Mouse (Mus musculus) forebrain, embryonic 11.5 days (tissue): Measurements from ENCODE around the gene Iqcn. TPM values are rescaled to one million over a fixed set of nuclear protein-coding genes. Genes with fewer than 3 reads are reported as not detected.

Experiments used
- ATAC-seq: fragments of 200-750 bp; cut with Nextera tagmentation; replicated peaks from 2 replicates; pipeline ENCODE4 v1.8.0; 2017; ENCODE audit warnings: moderate TSS enrichment; ENCODE audit not compliant: low FRiP score
- DNase-seq: peaks from one replicate; pipeline ENCODE4 v3.0.0-alpha.2; 2017; ENCODE audit warnings: low spot score
- H3K27ac ChIP-seq: fragments of 300-500 bp; sonication (generic); 2 replicates; pipeline ENCODE4 v1.5.1; 2014; ENCODE audit warnings: low read depth, low read length
- H3K27me3 ChIP-seq: fragments of 300-500 bp; sonication (generic); 2 replicates; pipeline ENCODE4 v1.6.1; 2014; ENCODE audit warnings: mild to moderate bottlenecking, low read length, mixed read lengths; ENCODE audit not compliant: control insufficient read depth, insufficient read depth
- H3K36me3 ChIP-seq: fragments of 300-500 bp; sonication (generic); 2 replicates; pipeline ENCODE4 v1.6.1; 2014; ENCODE audit warnings: mild to moderate bottlenecking, low read length, moderate library complexity, mixed read lengths; ENCODE audit not compliant: control insufficient read depth, insufficient read depth
- H3K4me1 ChIP-seq: fragments of 300-500 bp; sonication (generic); replicated peaks from 2 replicates; pipeline ENCODE4 v1.6.1; 2014; ENCODE audit warnings: low read length, mixed read lengths; ENCODE audit not compliant: control insufficient read depth, insufficient read depth
- H3K4me2 ChIP-seq: fragments of 300-500 bp; sonication (generic); 2 replicates; pipeline ENCODE4 v1.6.1; 2014; ENCODE audit warnings: low read depth, mild to moderate bottlenecking, low read length, moderate library complexity, mixed read lengths; ENCODE audit not compliant: severe bottlenecking
- H3K4me3 ChIP-seq: fragments of 300-500 bp; sonication (generic); 2 replicates; pipeline ENCODE4 v1.5.1; 2014; ENCODE audit warnings: low read depth, low read length
- H3K9ac ChIP-seq: fragments of 300-500 bp; sonication (generic); 2 replicates; pipeline ENCODE4 v1.6.1; 2014; ENCODE audit warnings: low read length
- H3K9me3 ChIP-seq: fragments of 300-500 bp; sonication (generic); 2 replicates; pipeline ENCODE4 v1.6.1; 2016; ENCODE audit warnings: low read length, mixed read lengths; ENCODE audit not compliant: control insufficient read depth
- WGBS: fragments of 180-500 bp; shearing (Covaris S2); extraction: QIAGEN DNeasy Blood & Tissue Kit; methylation state at CpG from one replicate; pipeline ENCODE4 v1.1.7; 2014; 5-methylcytosine and 5-hydroxymethylcytosine counted together
- polyA plus RNA-seq: library from polyadenylated mRNA; unstranded; fragments of >200 nt; fragmentation: Nextera tagmentation; extraction: Ambion mirVana; gene quantifications from 2 replicates; pipeline ENCODE4 v1.2.1, GENCODE M21; 2014

Iqcn gene
- polyA plus RNA-seq, 1 experiment from 2014 or later: not detected

- peak overlapping the region; percentile 87 for H3K27ac ChIP-seq
- 81% methylated on average over 3 of the region's 3 CpGs for WGBS
- no peaks in the 10 kb centered on the region for H3K27me3 ChIP-seq
- ATAC-seq: 0 out of 2 replicates have a peak, but pooled peaks have one; percentile 9
- H3K9ac ChIP-seq: peak overlapping the region; percentile 75
- peak overlapping the region; percentile 63 for H3K4me3 ChIP-seq
- H3K4me2 ChIP-seq: peak overlapping the region; percentile 74
- H3K4me1 ChIP-seq: peaks cover 11% of the 10 kb centered on the region
- H3K9me3 ChIP-seq: no peaks in the 10 kb centered on the region
- DNase-seq: no peak
- H3K36me3 ChIP-seq: peaks cover 11% of the 10 kb centered on the region; the same call in 1 of the 2 replicates
These were observed 29.1 kb upstream of the Iqcn start for GRCm38 (mm10) chr8:70674109-70674508.

DNA sequence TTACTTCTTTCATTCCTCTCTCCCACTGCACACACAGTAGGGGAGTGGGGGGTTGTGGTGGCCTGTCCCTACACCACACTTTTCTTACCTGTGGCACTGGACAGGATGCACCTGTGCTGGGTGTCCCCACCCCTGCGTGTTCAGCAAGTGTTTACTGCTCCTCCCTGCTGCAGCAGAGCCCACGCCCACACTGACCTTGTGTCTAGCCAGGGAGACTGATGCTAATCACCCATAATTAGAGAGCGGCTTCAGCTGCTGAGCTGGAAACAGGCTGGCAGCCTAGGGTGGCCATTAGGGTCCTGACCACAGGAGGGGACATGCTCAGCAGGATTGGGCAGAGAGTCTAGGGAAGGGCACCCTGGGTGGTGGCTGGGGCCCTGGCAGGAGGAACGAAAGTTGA is 28.5 kb upstream of the Iqcn start:
- Histone ChIP-seq H3K9me3 (no peaks in the 10 kb centered on the region), H3K27me3 (no peaks in the 10 kb centered on the region), H3K36me3 (peaks cover 15% of the 10 kb centered on the region; the same call in 1 of the 2 replicates), H3K4me1 (peaks cover 11% of the 10 kb centered on the region), H3K4me2 (no peak overlapping the region), H3K27ac (no peak overlapping the region), H3K4me3 (no peak overlapping the region), H3K9ac (peak overlapping the region; percentile 75; the same call in 1 of the 2 replicates)
- ATAC-seq (no peak), DNase-seq (no peak)
- WGBS: 82% methylated on average over 4 of the region's 4 CpGs

GRCm38 (mm10) chr8:70675336-70675735 is 27.9 kb upstream of the Iqcn start:
- Histone ChIP-seq H3K4me3 (no peak overlapping the region), H3K36me3 (peaks cover 15% of the 10 kb centered on the region; the same call in 1 of the 2 replicates), H3K27me3 (no peaks in the 10 kb centered on the region), H3K9ac (no peak overlapping the region), H3K4me1 (peaks cover 11% of the 10 kb centered on the region), H3K27ac (no peak overlapping the region), H3K4me2 (no peak overlapping the region), H3K9me3 (no peaks in the 10 kb centered on the region)
- DNase-seq (no peak), ATAC-seq (no peak)
- 74% methylated on average over 1 of the region's 1 CpGs for WGBS

- Histone ChIP-seq H3K9ac (no peak overlapping the region), H3K27me3 (no peaks in the 10 kb centered on the region)
- 90% methylated on average over 15 of the region's 15 CpGs for WGBS
These were observed 25.7 kb upstream of the Iqcn start for GRCm38 (mm10) chr8:70677451-70678080.

GRCm38 (mm10) chr8:70678679-70679078 is 24.6 kb upstream of the Iqcn start:
- H3K4me1 ChIP-seq: peaks cover 13% of the 10 kb centered on the region
- H3K9me3 ChIP-seq: no peaks in the 10 kb centered on the region
- no peaks in the 10 kb centered on the region for H3K27me3 ChIP-seq
- ATAC-seq (no peak), DNase-seq (no peak)
- no peak overlapping the region for H3K9ac ChIP-seq
- no peak overlapping the region for H3K4me2 ChIP-seq
- no peak overlapping the region for H3K4me3 ChIP-seq
- no peak overlapping the region for H3K27ac ChIP-seq
- H3K36me3 ChIP-seq: peaks cover 15% of the 10 kb centered on the region; the same call in 1 of the 2 replicates

More at GRCm38 (mm10) chr8:70677451-70678080, 25.7 kb upstream of the Iqcn start:
- Histone ChIP-seq H3K36me3 (peaks cover 15% of the 10 kb centered on the region; the same call in 1 of the 2 replicates), H3K27ac (no peak overlapping the region), H3K4me1 (peaks cover 13% of the 10 kb centered on the region), H3K9me3 (no peaks in the 10 kb centered on the region), H3K4me3 (no peak overlapping the region), H3K4me2 (no peak overlapping the region)
- ATAC-seq (no peak), DNase-seq (no peak)

DNA sequence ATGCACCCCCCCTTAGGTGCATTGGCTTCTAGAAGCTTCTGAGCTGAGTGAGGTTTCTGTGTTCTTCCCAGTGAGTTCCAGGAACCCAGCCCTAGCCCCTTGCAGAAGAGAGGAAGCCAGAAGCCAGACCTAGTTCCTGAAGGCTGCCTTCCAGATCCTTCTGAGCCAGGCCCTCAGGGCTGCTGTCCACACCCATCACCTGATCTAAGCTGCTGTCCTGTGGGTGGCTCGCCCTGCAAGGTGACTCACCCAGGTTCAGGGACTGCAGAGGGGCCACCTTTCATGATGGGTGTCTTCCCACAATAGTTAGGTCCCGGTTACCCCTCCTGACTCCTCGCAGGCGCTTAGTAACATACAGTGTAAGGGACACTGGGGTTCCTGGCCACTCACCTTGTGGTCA is 23.9 kb upstream of the Iqcn start:
- ATAC-seq: no peak
- Histone ChIP-seq H3K36me3 (peaks cover 15% of the 10 kb centered on the region; the same call in 1 of the 2 replicates), H3K4me1 (peaks cover 8% of the 10 kb centered on the region), H3K4me3 (no peak overlapping the region), H3K4me2 (no peak overlapping the region), H3K9me3 (no peaks in the 10 kb centered on the region), H3K9ac (no peak overlapping the region; the same call in 1 of the 2 replicates), H3K27ac (no peak overlapping the region), H3K27me3 (no peaks in the 10 kb centered on the region)
- 92% methylated on average over 4 of the region's 4 CpGs for WGBS
- DNase-seq: no peak

- no peak overlapping the region for H3K4me2 ChIP-seq
- H3K4me3 ChIP-seq: no peak overlapping the region
- no peaks in the 10 kb centered on the region for H3K9me3 ChIP-seq
- WGBS: 90% methylated on average over 3 of the region's 3 CpGs
- peaks cover 15% of the 10 kb centered on the region; the same call in 1 of the 2 replicates for H3K36me3 ChIP-seq
- no peak overlapping the region for H3K9ac ChIP-seq
- DNase-seq (no peak), ATAC-seq (no peak)
- H3K4me1 ChIP-seq: peaks cover 4% of the 10 kb centered on the region; the same call in 1 of the 2 replicates
- H3K27ac ChIP-seq: no peak overlapping the region
- no peaks in the 10 kb centered on the region for H3K27me3 ChIP-seq
These were observed 23.2 kb upstream of the Iqcn start for GRCm38 (mm10) chr8:70680039-70680438.

GRCm38 (mm10) chr8:70681410-70681809 is 21.8 kb upstream of the Iqcn start:
- Histone ChIP-seq H3K36me3 (peaks cover 15% of the 10 kb centered on the region; the same call in 1 of the 2 replicates), H3K27ac (no peak overlapping the region), H3K27me3 (no peaks in the 10 kb centered on the region), H3K4me1 (peaks cover 3% of the 10 kb centered on the region; the same call in 1 of the 2 replicates), H3K4me3 (no peak overlapping the region), H3K9ac (no peak overlapping the region), H3K4me2 (no peak overlapping the region), H3K9me3 (no peaks in the 10 kb centered on the region)
- ATAC-seq: no peak
- WGBS: 82% methylated on average over 3 of the region's 3 CpGs
- no peak for DNase-seq

GRCm38 (mm10) chr8:70682193-70682592 is 21.1 kb upstream of the Iqcn start:
- ATAC-seq (no peak; the same call in 1 of the 2 replicates), DNase-seq (no peak)
- H3K4me1 ChIP-seq: peaks cover 3% of the 10 kb centered on the region; the same call in 1 of the 2 replicates
- no peaks in the 10 kb centered on the region for H3K9me3 ChIP-seq
- H3K27me3 ChIP-seq: no peaks in the 10 kb centered on the region
- H3K4me2 ChIP-seq: peak overlapping the region; percentile 12; the same call in 1 of the 2 replicates
- peaks cover 15% of the 10 kb centered on the region; the same call in 1 of the 2 replicates for H3K36me3 ChIP-seq
- H3K9ac ChIP-seq: peak overlapping the region; percentile 41
- no peak overlapping the region for H3K4me3 ChIP-seq
- H3K27ac ChIP-seq: no peak overlapping the region
- 14% methylated on average over 19 of the region's 19 CpGs for WGBS
